Mouse (Mus musculus) ovary, postnatal 14 days (tissue): ENCODE measurements at regions not wholly inside any gene's neighbourhood (a gene's known extent, or its start where the extent isn't known, plus 50 kb on each side); places are given as distances from the start of the nearest gene placed in this dataset.

Experiments used
- DNase-seq: peaks from one replicate; pipeline ENCODE4 v3.0.0; 2022; ENCODE audit warnings: low spot score

DNA sequence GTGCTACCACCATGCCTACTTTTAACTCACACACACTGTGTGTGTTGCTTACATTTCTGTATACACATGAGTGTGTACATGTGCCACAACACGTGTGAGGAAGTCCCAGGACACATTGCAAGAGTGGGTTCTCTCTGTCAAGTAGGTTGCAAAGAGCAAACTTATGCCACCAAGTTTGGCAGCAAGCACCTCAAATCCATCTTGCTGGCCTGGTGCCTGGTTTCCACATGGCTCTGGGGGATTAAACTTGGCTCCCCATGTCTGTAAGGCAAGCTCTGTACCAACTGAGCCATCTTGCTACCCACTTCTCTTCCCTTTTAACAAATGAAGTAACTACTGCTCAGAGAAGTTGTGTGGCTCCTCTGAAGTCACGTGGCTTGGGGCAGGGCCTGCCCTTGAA is 145.3 kb upstream of the Sdk2 start:
- DNase-seq, result no peak

DNA sequence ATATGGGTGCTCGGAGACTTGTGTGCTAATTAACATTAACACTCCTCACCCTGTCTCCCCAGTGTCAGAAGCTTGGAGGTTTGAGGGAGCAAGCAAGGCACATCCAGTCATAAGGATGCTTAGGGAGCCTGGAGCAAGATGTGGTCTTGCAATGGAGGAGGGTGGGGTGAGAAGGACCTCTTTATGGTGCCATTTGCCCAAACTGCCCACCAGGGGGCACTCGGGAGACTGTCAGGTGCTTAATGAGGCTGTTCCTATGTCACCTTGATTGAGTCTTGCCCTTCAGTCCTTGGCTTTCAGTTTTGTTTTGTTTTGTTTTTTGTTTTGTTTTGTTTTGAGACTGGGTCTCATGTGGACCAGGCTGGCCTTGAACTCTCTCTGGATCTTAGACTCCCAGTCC is 138.3 kb upstream of the Sdk2 start:
- no peak for DNase-seq

DNA sequence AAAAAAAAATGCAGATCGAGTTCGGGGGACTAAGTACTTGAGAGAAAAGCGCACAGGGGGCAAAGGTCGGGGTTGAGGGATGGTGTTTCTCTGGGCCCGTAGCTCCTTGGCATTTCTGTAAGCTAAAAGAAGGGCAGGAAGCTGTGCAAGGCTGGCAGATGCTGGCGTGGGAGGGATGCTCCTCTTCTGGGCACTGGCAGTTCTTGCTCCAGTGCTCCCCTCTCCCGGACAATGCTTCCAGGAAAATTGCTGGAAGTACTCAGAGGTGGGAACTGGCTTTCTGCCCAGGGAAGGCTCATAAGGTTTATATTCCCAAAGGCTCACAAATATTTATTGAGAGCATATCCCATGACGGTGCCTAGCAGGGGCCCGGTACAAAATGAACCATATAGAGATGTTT is 136.6 kb upstream of the Sdk2 start:
- DNase-seq, result no peak

DNA sequence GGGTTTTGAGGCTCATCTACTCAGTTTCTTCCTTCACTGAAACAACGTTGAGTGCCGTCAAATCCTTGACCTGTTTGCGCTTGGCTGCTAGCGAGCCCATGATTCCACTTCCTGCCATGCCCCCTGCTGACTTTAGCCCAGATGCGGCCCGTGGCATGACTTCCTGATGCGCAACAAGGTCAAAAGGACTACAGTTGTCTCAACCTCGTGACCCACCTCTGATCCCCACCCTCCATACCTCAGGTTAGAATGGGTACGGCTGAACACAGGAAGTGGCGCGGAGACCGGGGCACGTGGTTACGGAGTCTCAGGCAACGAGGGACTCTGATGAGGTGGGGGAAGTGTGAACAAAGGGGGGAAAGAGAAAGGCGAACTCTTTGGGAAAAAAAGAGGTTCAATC is 135.6 kb upstream of the Sdk2 start:
- DNase-seq, result no peak

DNA sequence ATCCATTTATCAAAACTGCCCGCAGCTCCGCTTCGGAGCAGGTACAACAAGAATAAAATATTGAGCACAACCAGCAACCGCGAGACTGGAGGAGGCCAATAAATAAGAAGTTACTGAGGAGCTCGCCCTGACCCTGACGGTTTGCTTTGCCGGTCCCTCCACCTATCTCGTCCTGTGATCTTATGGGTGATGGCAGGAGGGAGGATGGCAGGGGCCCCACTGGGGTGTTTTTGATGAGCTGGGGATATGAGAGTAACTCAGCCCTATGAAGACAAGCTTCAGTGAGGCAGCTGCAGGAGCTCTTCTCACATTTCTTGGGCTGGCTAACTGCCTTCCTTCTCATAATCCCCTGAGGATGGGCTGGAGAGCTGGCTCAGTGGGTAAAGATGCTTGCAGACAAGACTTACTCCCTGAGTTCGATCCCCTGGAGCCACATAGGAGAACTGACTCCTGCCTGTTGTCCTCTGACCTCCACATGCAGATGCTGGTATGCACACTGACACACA is 132.3 kb upstream of the Sdk2 start:
- no peak for DNase-seq

DNA sequence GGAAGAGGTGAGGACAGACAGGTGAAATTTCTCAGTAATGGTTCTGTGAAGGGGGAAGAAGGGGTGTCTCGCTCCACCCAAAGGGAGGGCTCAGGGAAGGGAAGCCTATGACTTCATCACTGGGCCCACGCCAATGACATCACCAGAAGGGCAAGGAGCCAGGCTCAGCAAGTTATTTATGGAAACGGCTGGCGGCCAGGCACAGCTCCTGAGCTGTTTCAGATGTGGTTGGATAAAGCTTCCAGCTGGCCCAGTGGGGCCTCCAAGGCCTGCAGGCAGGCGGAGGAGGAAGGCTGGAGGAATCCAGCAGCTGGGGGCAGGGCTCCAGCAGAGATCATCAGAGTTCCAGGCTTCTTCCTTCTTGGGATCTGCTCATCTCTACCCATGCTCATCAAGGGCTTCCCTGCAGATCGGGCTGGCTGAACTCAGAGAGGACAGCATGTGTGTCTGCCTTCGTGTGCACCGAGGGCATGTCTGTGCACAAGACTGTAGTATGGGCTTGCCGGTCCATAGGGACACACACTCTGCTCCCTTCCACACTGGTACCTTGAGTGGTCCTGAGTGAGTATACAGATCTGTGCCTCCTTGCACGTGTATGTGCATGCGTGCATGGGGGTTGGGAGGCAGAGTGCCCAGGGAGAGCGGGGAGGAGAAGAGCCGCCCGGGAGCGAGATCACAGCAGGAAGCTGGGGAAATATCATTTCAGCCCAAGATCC is 131.6 kb upstream of the Sdk2 start:
- peak; percentile 97 for DNase-seq

DNA sequence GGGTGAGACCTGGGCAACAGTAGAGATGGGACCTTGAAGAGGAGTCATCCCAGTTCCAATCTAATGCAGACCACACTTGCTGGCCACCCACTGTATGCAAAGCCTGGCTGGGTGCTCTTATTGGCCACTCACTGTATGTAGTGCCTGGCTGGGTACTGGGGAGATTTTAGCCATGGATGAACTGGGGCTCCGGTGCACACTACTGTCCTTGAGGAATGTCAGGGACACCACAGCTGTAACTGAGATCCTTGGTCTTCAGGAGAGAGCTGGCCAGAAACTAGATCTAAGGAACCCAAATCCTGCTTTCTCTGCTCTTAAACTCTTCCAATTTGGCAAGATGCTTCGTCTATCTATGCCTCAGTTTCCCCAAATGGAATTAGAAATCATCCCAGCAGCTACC is 128.4 kb upstream of the Sdk2 start:
- no peak for DNase-seq

DNA sequence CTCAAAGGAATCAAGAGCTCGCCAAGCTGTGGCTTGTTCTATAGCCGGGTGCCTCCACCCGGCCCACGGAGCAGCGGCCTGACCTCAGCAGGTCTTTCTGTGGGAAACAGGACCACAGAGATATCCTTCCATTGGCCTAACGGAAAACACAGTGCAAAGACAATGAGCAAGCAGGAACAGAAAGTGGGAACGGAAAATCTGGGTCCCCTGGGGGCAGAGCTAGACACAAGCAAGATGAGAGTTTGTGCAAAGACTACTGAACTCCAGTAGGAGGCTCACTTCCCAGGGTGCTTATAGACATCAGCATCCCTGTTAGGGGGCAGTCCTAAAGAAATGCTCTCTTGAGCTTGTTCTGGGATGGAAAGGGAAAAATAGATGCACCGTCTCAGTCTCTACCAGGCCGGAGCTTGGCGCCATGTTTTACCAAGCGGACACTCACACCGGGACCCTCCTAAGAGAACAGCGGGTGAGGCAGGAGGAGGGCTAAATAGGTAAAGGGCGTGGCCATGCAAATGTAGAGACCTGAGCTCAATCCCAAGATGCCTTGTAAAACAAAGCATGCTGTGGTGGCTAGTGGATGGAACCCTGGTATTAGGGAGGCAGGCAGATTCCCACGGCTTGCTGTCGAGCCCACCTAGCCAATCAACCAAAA is 127.3 kb upstream of the Sdk2 start:
- DNase-seq, result no peak

DNA sequence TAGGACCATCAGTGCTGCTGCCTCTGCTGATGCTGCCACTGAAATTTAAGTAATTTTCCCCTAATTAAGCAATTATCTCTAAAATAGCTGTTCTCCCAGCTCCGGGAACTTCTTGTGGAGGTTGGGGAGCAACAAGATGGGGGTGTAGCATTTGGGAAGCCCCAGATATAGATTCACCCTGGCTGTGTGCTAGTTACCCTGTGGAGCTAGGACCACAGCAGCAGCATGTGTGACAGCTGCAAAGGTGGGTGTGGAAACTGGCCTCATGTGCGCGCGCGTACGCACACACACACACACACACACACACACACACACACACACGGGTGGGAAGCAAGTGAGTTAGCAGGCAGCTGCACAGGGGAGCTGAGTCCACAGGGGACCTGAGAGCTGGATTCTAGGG is 126.2 kb upstream of the Sdk2 start:
- DNase-seq, result no peak

DNA sequence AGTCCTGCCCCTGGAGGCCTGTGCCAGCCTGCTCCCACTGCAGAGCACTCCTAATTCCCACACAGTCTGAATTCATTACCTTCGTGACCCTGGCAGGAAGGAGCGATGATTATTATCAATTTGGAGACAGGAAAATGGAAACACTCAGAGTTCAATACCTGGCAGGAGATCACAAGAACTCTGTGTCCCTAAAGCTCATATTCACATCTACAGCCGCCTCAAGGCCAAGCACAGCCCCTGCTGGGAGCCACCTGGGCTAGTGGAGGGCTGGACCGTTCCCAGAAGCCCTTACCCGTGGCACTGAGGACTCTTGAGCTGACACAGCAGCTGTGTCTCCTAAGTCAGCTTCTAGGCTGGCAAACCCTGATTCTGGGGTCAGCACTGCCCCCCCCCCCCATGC is 124.8 kb upstream of the Sdk2 start:
- no peak for DNase-seq

DNA sequence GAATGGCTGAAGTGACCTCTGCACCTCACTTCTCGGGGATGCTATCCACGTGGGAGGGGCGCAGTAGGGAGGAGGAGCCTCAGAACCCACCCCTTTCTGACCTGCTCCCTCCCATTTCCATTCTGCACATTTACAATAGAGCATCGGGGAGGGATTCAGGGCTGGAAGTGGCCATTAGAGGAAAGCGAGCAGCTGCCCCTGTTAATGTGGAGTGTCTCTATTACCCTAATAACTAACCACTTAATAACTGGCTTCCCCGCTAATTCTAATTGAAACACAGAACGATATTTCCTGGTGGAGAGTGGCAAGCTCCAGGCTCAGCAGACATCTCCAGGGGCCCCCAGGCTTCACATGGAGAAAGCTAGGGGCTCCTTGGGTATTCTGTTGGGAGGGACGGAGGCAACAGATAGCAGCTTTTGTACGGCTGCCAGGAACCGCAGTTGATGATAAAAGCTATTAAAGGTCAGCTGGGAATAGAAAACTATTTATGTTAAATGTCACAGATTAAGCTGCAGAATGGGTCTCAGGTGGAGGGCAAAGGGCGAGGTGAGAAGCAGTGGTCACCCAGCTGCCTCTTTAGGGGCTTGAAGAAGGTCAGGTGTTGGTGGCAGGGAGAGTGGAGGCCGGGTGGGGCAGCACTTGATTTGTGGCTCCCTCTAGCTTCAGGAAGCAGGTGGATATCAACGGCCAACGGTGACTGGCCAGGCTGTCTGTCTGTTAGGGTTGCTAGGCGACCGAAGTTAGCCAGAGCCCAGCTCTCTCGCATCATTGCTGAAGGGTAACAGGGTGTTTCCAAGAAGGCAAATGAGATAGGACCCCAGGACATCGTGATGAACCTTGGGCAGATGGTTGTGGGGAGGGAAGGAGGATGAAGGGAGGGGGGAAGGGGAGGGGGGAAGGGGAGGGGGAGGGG is 118.4 kb upstream of the Sdk2 start:
- DNase-seq, result peak; percentile 40

DNA sequence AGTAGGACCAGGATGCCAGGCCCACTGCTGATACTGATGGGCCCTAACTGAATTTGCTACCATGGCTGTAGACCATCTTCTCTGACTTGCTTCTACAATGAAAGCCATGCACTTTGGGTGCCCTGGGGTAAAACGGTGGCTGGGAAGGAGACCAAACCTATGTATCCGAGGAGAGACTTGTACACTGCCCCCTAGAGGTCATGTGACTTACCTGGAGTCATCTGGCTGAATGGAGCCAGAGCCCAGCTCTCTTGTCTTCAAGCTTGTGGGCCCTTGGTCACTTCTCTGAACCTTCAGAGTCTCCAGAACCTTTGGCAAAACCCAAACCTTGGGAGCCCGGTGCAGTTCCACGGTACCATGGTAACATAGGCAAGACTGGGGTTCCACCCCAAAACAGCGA is 117.6 kb upstream of the Sdk2 start:
- DNase-seq, result no peak

DNA sequence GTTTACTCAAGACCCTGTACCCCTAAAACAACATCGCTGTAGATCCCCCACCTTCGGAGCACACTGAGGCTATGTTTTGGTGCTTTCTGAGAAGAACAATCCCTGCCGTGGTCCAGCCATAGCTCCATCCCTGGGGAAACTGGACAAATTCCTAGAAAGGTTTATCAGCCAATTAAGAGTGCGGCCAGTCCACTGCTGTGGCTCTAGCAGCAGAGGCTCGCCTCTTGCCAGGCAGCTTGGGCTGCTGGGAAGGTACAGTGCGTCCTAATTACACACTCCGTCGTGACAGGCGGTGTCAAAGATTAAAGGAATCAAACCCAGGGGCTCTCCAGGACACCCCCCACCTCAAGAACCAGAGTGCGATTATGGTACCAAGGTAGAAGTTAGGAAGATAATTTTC is 116.4 kb upstream of the Sdk2 start:
- no peak for DNase-seq

DNA sequence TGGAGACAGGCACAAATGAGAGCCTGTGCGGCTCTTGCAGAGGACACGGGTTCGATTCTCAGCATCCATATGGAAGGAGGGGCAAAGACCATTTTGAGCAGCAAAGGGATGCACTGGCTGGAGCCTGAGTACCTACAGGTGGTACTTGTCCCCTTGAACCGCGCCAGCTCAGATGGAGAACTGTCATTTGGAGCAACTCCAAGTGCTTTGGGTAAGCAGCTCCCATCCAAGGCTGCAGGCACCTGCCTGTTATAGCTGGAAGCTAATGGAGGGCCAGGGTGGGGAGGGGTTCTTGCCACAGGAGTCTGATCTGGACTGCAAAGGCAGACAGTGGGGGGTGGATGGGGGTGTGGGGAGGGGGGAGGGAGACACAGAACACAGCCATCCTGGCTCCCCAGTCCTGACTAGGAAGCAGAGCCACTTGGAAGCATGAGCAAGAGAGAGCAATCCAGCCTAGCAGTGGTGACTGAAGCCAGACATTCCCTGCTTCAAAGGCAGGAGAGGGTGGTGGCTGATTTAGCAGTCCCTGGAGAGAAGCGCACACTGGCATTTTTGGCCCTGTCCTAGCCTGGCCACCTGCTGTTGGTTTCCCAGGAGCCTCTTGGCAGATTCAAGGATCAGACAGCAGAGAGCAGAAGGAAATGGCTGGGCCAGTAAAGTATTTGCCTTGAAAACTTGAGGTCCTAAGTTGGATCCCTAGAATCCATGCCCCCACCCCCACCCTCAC is 112.1 kb upstream of the Sdk2 start:
- no peak for DNase-seq

DNA sequence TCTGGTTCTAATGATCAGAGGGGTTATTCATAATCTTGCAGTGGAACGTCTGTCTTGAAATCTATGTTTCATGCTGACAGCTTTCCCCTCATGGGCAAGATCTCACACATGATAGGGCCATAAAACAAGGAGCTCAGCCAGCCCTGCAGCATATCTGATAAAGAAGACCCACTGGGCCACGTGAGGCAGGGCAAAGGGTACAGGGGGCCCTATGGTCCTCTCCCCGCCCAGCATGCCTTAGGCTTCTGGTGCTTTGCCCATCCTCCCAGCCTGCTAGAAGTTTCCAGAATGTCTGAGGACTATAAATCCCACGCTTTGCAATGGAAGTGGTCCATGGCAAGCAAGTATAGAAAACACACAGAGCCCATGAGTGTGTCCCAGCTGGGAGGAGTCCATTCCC is 110.9 kb upstream of the Sdk2 start:
- DNase-seq, result no peak

DNA sequence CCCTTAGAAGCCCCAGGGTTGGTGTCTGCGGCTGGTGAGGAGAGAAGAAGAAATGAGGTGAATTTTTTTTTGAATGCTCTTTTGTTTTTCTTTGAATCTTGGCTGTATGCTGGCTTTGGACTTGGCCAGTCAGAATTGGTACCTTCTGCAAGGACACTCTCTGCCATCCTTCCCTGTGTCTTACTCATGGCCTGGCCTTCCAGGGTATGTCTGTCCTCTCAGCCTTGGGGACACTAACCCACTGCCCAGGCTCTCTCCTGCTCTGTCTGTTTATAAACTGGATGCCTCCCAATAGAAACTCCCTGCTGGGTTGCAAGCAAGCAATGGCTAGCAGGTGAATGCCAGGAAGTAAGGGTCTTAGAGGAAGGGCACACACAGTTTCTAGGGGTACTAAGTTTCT is 110.4 kb upstream of the Sdk2 start:
- DNase-seq, result no peak

DNA sequence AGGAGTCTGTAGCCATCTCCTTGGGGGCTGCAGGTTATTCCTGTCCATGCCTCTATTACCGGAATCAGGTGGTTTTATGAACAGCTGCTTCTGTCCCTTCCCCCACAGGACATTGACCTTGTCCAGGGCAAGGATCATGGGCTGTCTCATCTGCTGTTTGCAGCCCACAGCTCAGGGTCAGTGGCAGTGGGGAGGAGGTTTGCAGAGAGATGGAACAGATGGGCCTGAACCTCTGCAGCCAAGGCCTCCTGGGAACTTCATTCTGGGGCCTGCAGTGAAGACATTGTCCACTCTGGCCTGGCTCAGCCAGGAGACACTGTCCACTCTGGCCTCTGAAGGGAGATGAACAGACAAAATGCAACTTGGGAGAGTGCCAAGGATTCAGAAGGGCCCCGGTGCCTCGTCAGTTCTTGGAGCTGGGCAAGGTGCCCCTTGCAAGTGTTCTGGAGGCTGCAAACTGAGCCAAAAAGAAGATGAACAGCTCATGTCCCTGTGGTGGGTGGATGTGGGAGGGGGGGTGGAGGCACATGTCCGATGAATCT is 109.9 kb upstream of the Sdk2 start:
- no peak for DNase-seq

DNA sequence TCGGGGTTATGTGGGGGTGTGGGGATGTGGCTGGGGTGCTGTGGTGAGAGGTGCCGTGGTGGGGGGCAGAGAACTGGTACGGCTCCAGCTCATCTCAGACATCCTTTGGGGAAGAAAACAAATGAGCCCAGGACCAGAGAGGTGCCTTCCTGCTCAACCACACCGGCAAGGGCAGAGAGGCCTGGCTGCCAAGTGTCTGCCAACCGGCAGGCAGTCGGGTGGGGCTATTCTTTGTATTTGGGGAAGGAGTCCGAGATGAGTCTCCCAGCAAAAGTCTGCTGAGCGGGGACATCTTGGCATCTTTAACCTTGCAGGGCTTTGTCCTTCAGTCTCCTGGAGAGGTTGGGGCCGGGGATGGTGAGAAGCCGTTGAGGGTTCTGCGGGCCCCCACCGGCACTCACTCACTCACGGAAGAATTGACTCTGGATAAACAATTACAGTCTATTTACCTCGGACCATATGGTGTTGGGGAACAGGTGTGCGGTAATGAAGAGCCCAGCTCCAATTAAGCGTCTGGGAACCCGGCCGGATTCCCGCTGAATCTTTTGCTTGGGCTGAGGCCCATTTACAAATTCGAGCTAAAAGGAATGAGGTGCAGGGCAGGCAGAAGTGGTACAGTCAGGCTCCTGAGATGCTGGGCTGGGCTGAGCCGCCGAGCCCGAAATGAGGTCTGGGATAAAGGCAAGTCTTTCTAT is 108.7 kb upstream of the Sdk2 start:
- DNase-seq, result no peak

DNA sequence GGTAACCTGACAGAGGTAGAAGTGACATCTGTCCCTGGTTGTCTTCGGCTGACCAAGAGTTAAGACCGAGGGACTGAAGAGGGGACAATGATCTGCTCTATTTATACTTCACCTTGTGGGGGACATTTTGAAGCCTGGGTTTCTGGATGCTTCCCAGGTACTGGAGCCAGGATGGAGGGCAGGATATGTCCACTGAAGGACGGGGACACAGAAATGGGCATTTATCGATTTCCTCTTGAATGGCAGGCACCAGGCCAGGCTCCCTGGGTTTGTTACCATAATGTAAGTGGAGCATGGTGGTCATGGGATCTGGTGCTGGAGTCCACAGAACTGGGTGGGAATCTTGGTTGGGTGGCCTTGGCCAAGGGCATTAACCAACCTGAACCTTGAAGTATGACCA is 108.0 kb upstream of the Sdk2 start:
- no peak for DNase-seq

DNA sequence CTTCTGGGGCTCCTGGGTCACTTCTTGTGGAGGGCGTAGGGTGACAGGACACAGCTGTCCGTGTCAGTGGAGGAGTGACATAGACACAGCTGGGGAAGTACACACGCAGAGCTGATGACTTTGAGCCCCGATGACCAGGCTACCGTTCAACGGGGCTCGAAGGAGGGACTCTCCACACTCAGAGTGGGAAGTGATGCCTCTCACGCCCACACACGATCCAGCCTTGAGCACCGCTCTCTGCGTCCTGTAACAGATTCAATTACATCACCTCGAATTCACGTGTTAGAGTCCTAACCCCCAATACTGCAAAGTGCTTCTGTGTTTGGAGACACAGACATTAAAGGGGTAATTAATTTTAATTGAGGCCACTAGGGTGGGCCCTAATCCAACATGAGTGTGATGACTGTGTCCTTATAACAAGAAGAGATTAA is 101.4 kb upstream of the Sdk2 start:
- no peak for DNase-seq

DNA sequence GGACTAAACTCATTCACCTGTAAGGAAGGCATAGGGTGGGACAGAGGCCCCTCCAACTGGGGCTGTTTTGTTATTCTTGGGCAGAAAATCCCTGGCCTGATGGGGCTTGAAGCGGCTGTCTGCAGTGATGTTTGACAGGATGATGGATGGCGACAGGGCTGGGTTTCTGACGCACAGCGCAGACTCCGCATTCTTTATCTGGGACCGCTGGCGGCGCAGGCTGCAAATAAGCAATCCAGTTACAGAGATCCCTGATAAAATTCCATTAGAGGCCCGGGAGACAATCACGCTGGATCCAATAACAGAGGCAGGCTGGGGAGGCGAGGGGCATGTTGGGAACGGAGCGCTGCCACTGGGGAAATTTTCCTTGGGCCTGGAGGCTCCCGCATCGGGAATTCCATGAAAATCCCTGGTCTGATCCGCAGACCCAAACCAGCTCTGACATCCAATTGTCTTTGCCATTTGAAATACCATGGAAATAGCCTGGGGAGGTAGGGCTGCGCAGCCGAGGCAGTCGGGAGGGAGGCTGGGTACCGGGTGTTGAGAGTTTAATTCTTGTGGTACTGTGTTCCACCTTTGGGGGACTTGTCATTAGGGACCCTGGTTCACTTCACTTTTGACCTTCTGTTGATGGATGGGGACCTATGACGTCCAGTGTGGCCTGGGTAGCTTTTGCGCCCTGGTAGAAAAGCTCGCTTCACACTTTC is 99.0 kb upstream of the Sdk2 start:
- DNase-seq, result no peak
